Mouse (Mus musculus): ENCODE measurements around the gene Hspa4.

GRCm38 (mm10) chr11:53252186-53253119 is 47.8 kb downstream of the Hspa4 start:
- no peak for TF ChIP-seq CTCF (IDR thresholded peaks at IDR 0.05; ENCODE audit: low read depth, low read length)
- TF ChIP-seq POLR2A (IDR thresholded peaks at IDR 0.05; ENCODE audit: borderline replicate concordance, low read depth, low read length) = no peak
